Mouse (Mus musculus) heart, postnatal 0 days (tissue): ENCODE measurements at regions not wholly inside any gene's neighbourhood (a gene's known extent, or its start where the extent isn't known, plus 50 kb on each side); places are given as distances from the start of the nearest gene placed in this dataset.

Experiments used
- ATAC-seq: fragments of 200-750 bp; cut with Nextera tagmentation; 2 replicates; pipeline ENCODE4 v1.8.0; 2017; ENCODE audit warnings: low read depth, moderate number of reproducible peaks, moderate library complexity; ENCODE audit not compliant: insufficient read depth
- DNase-seq: peaks from one replicate; pipeline ENCODE4 v3.0.0-alpha.2; 2016; ENCODE audit warnings: low spot score
- H3K27ac ChIP-seq: fragments of 300-500 bp; sonication (generic); 2 replicates; pipeline ENCODE4 v1.5.1; 2014; ENCODE audit warnings: low read depth, mild to moderate bottlenecking
- H3K27me3 ChIP-seq: fragments of 300-500 bp; sonication (generic); 2 replicates; pipeline ENCODE4 v1.6.1; 2014; ENCODE audit warnings: low read length, mixed read lengths; ENCODE audit not compliant: control insufficient read depth, insufficient read depth
- H3K36me3 ChIP-seq: fragments of 300-500 bp; sonication (generic); replicated peaks from 2 replicates; pipeline ENCODE4 v1.6.1; 2014; ENCODE audit warnings: low read length, mixed read lengths; ENCODE audit not compliant: control insufficient read depth, insufficient read depth
- H3K4me1 ChIP-seq: fragments of 300-500 bp; sonication (generic); 2 replicates; pipeline ENCODE4 v1.6.1; 2014; ENCODE audit warnings: antibody characterized with exemption; ENCODE audit not compliant: control insufficient read depth, insufficient read depth
- H3K4me2 ChIP-seq: fragments of 300-500 bp; sonication (generic); 2 replicates; pipeline ENCODE4 v1.6.1; 2014; ENCODE audit warnings: low read depth, mild to moderate bottlenecking, low read length, moderate library complexity
- H3K4me3 ChIP-seq: fragments of 300-500 bp; sonication (generic); 2 replicates; pipeline ENCODE4 v1.5.1; 2014; ENCODE audit warnings: low read depth, low read length
- H3K9ac ChIP-seq: fragments of 300-500 bp; sonication (generic); replicated peaks from 2 replicates; pipeline ENCODE4 v1.6.1; 2014; ENCODE audit warnings: low read depth, low read length, mixed read lengths
- H3K9me3 ChIP-seq: fragments of 300-500 bp; sonication (generic); replicated peaks from 2 replicates; pipeline ENCODE4 v1.6.1; 2016; ENCODE audit warnings: low read length; ENCODE audit not compliant: control insufficient read depth
- CTCF ChIP-seq: IDR thresholded peaks from 2 replicates; pipeline ENCODE4 v1.5.1; 2016; ENCODE audit warnings: antibody characterized with exemption, control low read depth, low read depth
- EP300 ChIP-seq: IDR thresholded peaks from 2 replicates; pipeline ENCODE4 v1.6.1; 2016; ENCODE audit warnings: antibody characterized with exemption, low read depth
- WGBS: fragments of 180-500 bp; shearing (Covaris S2); extraction: QIAGEN DNeasy Blood & Tissue Kit; methylation state at CpG from one replicate; pipeline ENCODE4 v1.1.7; 2014; 5-methylcytosine and 5-hydroxymethylcytosine counted together

GRCm38 (mm10) chr9:94610600-94611337, 58.9 kb upstream of the Slc9a9 start:
- Histone ChIP-seq H3K9me3 (no peaks in the 10 kb centered on the region), H3K27me3 (no peaks in the 10 kb centered on the region), H3K4me1 (peaks cover 11% of the 10 kb centered on the region; the same call in 1 of the 2 replicates), H3K27ac (no peak overlapping the region), H3K4me3 (no peak overlapping the region), H3K9ac (no peak overlapping the region), H3K4me2 (no peak overlapping the region), H3K36me3 (no peaks in the 10 kb centered on the region)
- DNase-seq (no peak), ATAC-seq (no peak)
- TF ChIP-seq EP300, result no peak
- TF ChIP-seq CTCF, result no peak
- WGBS, result 53% methylated on average over 5 of the region's 5 CpGs

DNA sequence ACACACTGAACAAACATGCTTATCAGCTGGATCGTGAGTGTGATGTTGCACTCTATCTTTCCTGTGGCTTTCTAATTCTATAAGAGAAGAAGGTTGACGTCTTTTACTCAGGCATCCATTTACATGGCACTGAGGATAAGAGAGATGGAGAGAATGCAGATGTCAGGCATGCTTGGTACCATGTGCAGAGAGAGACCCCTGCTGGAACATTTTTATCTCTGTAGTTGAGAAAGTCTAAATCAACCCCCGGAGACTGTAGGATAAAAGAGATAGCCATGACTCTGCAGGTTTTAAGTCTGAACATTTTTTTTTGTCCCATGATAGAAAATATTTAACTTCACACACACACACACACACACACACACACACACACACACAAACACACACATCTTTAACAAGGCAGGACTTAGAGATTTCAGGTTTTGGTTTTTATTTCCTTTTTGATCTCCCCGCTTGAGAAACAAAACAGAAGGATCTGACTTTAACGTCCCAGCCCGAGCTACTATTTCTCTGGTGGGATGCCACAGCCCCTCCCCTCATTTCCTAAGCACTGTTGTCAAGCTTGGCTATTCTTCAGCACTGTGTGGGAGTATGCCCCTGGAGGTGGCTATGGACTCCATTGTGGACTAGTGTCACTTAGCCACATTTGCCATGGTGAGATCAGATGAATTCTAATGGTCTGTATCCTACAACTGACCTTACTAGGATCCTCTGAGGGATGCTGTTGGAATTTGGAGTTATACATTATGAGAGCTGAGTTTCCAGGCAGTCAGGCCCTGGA, 55.6 kb upstream of the Slc9a9 start:
- no peak overlapping the region for H3K9ac ChIP-seq
- ATAC-seq (peak; percentile 75; the same call in 1 of the 2 replicates), DNase-seq (peak; percentile 83)
- 0 out of 2 replicates have a peak overlapping the region, but pooled peaks have one; percentile 5 for H3K27ac ChIP-seq
- WGBS, result 22% methylated on average over 6 of the region's 6 CpGs
- H3K9me3 ChIP-seq, result no peaks in the 10 kb centered on the region
- TF ChIP-seq CTCF (peak; percentile 67), EP300 (no peak)
- H3K4me2 ChIP-seq, result no peak overlapping the region
- no peaks in the 10 kb centered on the region for H3K36me3 ChIP-seq
- no peaks in the 10 kb centered on the region for H3K27me3 ChIP-seq
- no peak overlapping the region for H3K4me3 ChIP-seq
- H3K4me1 ChIP-seq, result peaks cover 14% of the 10 kb centered on the region; the same call in 1 of the 2 replicates

- peak overlapping the region; percentile 22 for H3K4me3 ChIP-seq
- peak overlapping the region; percentile 61 for H3K27ac ChIP-seq
- TF ChIP-seq CTCF (no peak; the same call in 1 of the 2 replicates), EP300 (0 out of 2 replicates have a peak, but pooled peaks have one; percentile 49)
- DNase-seq, result peak; percentile 53
- no peak overlapping the region for H3K9ac ChIP-seq
- H3K4me2 ChIP-seq, result peak overlapping the region; percentile 56
- no peaks in the 10 kb centered on the region for H3K36me3 ChIP-seq
- H3K27me3 ChIP-seq, result no peaks in the 10 kb centered on the region
- no peaks in the 10 kb centered on the region for H3K9me3 ChIP-seq
- 7% methylated on average over 11 of the region's 11 CpGs for WGBS
- H3K4me1 ChIP-seq, result peaks cover 14% of the 10 kb centered on the region; the same call in 1 of the 2 replicates
- peak; percentile 72 for ATAC-seq
Measured at GRCm38 (mm10) chr9:94615205-94615604, 54.5 kb upstream of the Slc9a9 start.

GRCm38 (mm10) chr9:94618079-94618786, 51.5 kb upstream of the Slc9a9 start:
- no peak overlapping the region for H3K4me3 ChIP-seq
- no peak for DNase-seq
- H3K4me2 ChIP-seq, result no peak overlapping the region
- peaks cover 14% of the 10 kb centered on the region; the same call in 1 of the 2 replicates for H3K4me1 ChIP-seq
- WGBS, result 62% methylated on average over 6 of the region's 6 CpGs
- H3K9me3 ChIP-seq, result no peaks in the 10 kb centered on the region
- no peaks in the 10 kb centered on the region for H3K27me3 ChIP-seq
- TF ChIP-seq CTCF, result no peak
- no peak for TF ChIP-seq EP300
- no peak for ATAC-seq
- no peak overlapping the region for H3K27ac ChIP-seq
- no peak overlapping the region for H3K9ac ChIP-seq
- H3K36me3 ChIP-seq, result no peaks in the 10 kb centered on the region
